Mouse (Mus musculus): ENCODE measurements around the gene Tbkbp1. TPM values are rescaled to one million over a fixed set of nuclear protein-coding genes. Genes with fewer than 3 reads are reported as not detected.

The Tbkbp1 gene
- polyA plus RNA-seq, 1 experiment from 2014 or later = 7.8 TPM

- no peaks in the 10 kb centered on the region for H3K9me3 ChIP-seq
- peaks cover 51% of the 10 kb centered on the region for H3K27me3 ChIP-seq
- 52% methylated on average over 2 of the region's 2 CpGs for WGBS
- H3K4me2 ChIP-seq = no peak overlapping the region
- ATAC-seq (ENCODE audit: insufficient number of reproducible peaks, low FRiP score, low TSS enrichment, low read depth) = no peak
- no peaks in the 10 kb centered on the region for H3K36me3 ChIP-seq
- H3K4me3 ChIP-seq = no peak overlapping the region
- 0 out of 2 replicates have a peak, but pooled peaks cover 4% of the 10 kb centered on the region for H3K4me1 ChIP-seq
- H3K9ac ChIP-seq = no peak overlapping the region
- H3K27ac ChIP-seq = no peak overlapping the region
These were observed 56.7 kb downstream of the Tbkbp1 start for GRCm38 (mm10) chr11:97094600-97094999.

GRCm38 (mm10) chr11:97086365-97086764 is 64.9 kb downstream of the Tbkbp1 start:
- no peak for ATAC-seq (ENCODE audit: insufficient number of reproducible peaks, low FRiP score, low TSS enrichment, low read depth)
- H3K9me3 ChIP-seq = no peaks in the 10 kb centered on the region
- H3K36me3 ChIP-seq = no peaks in the 10 kb centered on the region
- H3K9ac ChIP-seq = no peak overlapping the region
- 72% methylated on average over 6 of the region's 6 CpGs for WGBS
- H3K4me2 ChIP-seq = no peak overlapping the region
- H3K4me1 ChIP-seq = peaks cover 14% of the 10 kb centered on the region
- H3K27me3 ChIP-seq = 0 out of 2 replicates have a peak, but pooled peaks cover 12% of the 10 kb centered on the region
- no peak overlapping the region for H3K27ac ChIP-seq
- no peak overlapping the region for H3K4me3 ChIP-seq

Small RNA genes within 50 kb of the gene (microRNA-seq; reads per million reads assigned to microRNA genes)
- gene Mir7235 = not detected

Other genes with a start within 250 kb of the Tbkbp1 start
- 76.2 and 87.4 TPM in 2 replicates for gene Cdk5rap3, start 235.0 kb downstream of the Tbkbp1 start, polyA plus RNA-seq (2015; fragmentation: Nextera tagmentation; extraction: Ambion mirVana)
- 3.4 and 3.6 TPM in 2 replicates for gene Prr15l, start 223.4 kb downstream of the Tbkbp1 start, polyA plus RNA-seq (2015; fragmentation: Nextera tagmentation; extraction: Ambion mirVana)
- gene Pnpo, start 207.5 kb downstream of the Tbkbp1 start, polyA plus RNA-seq (2015; fragmentation: Nextera tagmentation; extraction: Ambion mirVana) = 33.6 and 37.6 TPM in 2 replicates
- gene Sp2, start 168.5 kb downstream of the Tbkbp1 start, polyA plus RNA-seq (2015; fragmentation: Nextera tagmentation; extraction: Ambion mirVana) = 15.1 and 16.8 TPM in 2 replicates
- 27.1 and 30.4 TPM in 2 replicates for gene Sp6, start 138.1 kb downstream of the Tbkbp1 start, polyA plus RNA-seq (2015; fragmentation: Nextera tagmentation; extraction: Ambion mirVana)
- 22.7 and 23.8 TPM in 2 replicates for gene Scrn2, start 121.6 kb downstream of the Tbkbp1 start, polyA plus RNA-seq (2015; fragmentation: Nextera tagmentation; extraction: Ambion mirVana)
- 0.54 and 0.65 TPM in 2 replicates for gene Lrrc46, start 110.1 kb downstream of the Tbkbp1 start, polyA plus RNA-seq (2015; fragmentation: Nextera tagmentation; extraction: Ambion mirVana)
- 79.5 and 84.7 TPM in 2 replicates for gene Mrpl10, start 109.9 kb downstream of the Tbkbp1 start, polyA plus RNA-seq (2015; fragmentation: Nextera tagmentation; extraction: Ambion mirVana)
- gene Osbpl7, start 100.9 kb downstream of the Tbkbp1 start, polyA plus RNA-seq (2015; fragmentation: Nextera tagmentation; extraction: Ambion mirVana) = 8.9 and 9.9 TPM in 2 replicates
- 0.14 TPM in 1 of 2 replicates, not detected in the other for gene Tbx21, start 36.2 kb downstream of the Tbkbp1 start, polyA plus RNA-seq (2015; fragmentation: Nextera tagmentation; extraction: Ambion mirVana)
- 42.7 and 44.3 TPM in 2 replicates for gene Kpnb1, start 36.4 kb upstream of the Tbkbp1 start, polyA plus RNA-seq (2015; fragmentation: Nextera tagmentation; extraction: Ambion mirVana)
- gene Npepps, start 129.1 kb upstream of the Tbkbp1 start, polyA plus RNA-seq (2015; fragmentation: Nextera tagmentation; extraction: Ambion mirVana) = 95.9 and 108 TPM in 2 replicates
- 37.6 and 41.4 TPM in 2 replicates for gene Mrpl45, start 164.2 kb upstream of the Tbkbp1 start, polyA plus RNA-seq (2015; fragmentation: Nextera tagmentation; extraction: Ambion mirVana)
- gene Gpr179, start 200.6 kb upstream of the Tbkbp1 start, polyA plus RNA-seq (2015; fragmentation: Nextera tagmentation; extraction: Ambion mirVana) = 0.09 and 0.10 TPM in 2 replicates
- 3.4 and 4.4 TPM in 2 replicates for gene Socs7, start 211.1 kb upstream of the Tbkbp1 start, polyA plus RNA-seq (2015; fragmentation: Nextera tagmentation; extraction: Ambion mirVana)